Mouse (Mus musculus) CH12.LX (cell line): ENCODE measurements around the gene Hmcn1. TPM values are rescaled to one million over a fixed set of nuclear protein-coding genes. Genes with fewer than 3 reads are reported as not detected.

Experiments used
- DNase-seq: peaks from one replicate; pipeline ENCODE4 v3.0.0-alpha.2; 2013; ENCODE audit errors: extremely low read depth
- H3K27ac ChIP-seq: 2 replicates; pipeline ENCODE4 v1.5.1; 2012; ENCODE audit warnings: low read depth, mild to moderate bottlenecking, control low read depth, moderate library complexity; ENCODE audit not compliant: insufficient read depth
- H3K27me3 ChIP-seq: replicated peaks from 2 replicates; pipeline ENCODE3; 2012; ENCODE audit warnings: inconsistent platforms
- H3K36me3 ChIP-seq, 2 experiments: replicated peaks in 1 of 2; 2 replicates each; pipeline versions ENCODE3 to v1.6.1; 2012; ENCODE audit warnings: inconsistent platforms in 1 of 2, low read length in 1 of 2, mild to moderate bottlenecking in 1 of 2, mixed read lengths in 1 of 2, moderate library complexity in 1 of 2; ENCODE audit not compliant: control insufficient read depth in 1 of 2, insufficient read depth in 1 of 2
- H3K4me1 ChIP-seq, 2 experiments: 2 replicates each; pipeline ENCODE4 v1.6.1; 2012; ENCODE audit warnings: inconsistent platforms in 1 of 2, moderate library complexity in 1 of 2; ENCODE audit not compliant: insufficient read depth in 2 of 2, control insufficient read depth in 1 of 2
- H3K4me2 ChIP-seq: 2 replicates; pipeline ENCODE4 v1.6.1; 2012; ENCODE audit warnings: low read depth, mild to moderate bottlenecking, control low read depth; ENCODE audit not compliant: poor library complexity, insufficient read depth, severe bottlenecking
- H3K4me3 ChIP-seq, 3 experiments: fragments of 150-350 bp in 1 of 3; sonication (generic) in 1 of 3; replicated peaks in 1 of 3; 2 replicates each; pipeline versions ENCODE3 to v1.5.1; 2011 to 2012; ENCODE audit warnings: low read depth in 2 of 3, low read length in 2 of 3, mild to moderate bottlenecking in 2 of 3, moderate library complexity in 2 of 3, control low read depth in 1 of 3, improper control_type of control experiment in 1 of 3, inconsistent platforms in 1 of 3, mixed read lengths in 1 of 3; ENCODE audit not compliant: poor library complexity in 1 of 3
- H3K79me2 ChIP-seq: replicated peaks from 2 replicates; pipeline ENCODE4 v1.6.1; 2012; ENCODE audit warnings: mild to moderate bottlenecking, moderate library complexity; ENCODE audit not compliant: control insufficient read depth, poor library complexity, insufficient read depth, severe bottlenecking; ENCODE audit errors: extremely low read depth
- H3K9ac ChIP-seq: 2 replicates; pipeline ENCODE4 v1.6.1; 2012; ENCODE audit warnings: low read depth, mild to moderate bottlenecking, control low read depth, moderate library complexity; ENCODE audit not compliant: insufficient read depth
- H3K9me3 ChIP-seq: replicated peaks from 2 replicates; pipeline ENCODE3; 2012; ENCODE audit warnings: low read length, inconsistent platforms, mixed read lengths
- CTCF ChIP-seq, 2 experiments: IDR thresholded peaks in 1 of 2; conservative IDR thresholded peaks in 1 of 2; 2 replicates each; pipeline ENCODE4 v1.5.1; 2011 to 2012; ENCODE audit warnings: low read depth in 2 of 2, low read length in 2 of 2, improper control_type of control experiment in 1 of 2, inconsistent platforms in 1 of 2, mild to moderate bottlenecking in 1 of 2, moderate library complexity in 1 of 2
- E2F4 ChIP-seq: IDR thresholded peaks from 2 replicates; pipeline ENCODE4 v1.6.1; 2011; ENCODE audit warnings: low read depth, low read length, improper control_type of control experiment; ENCODE audit not compliant: insufficient replicate concordance
- EP300 ChIP-seq: IDR thresholded peaks from 2 replicates; pipeline ENCODE4 v1.6.1; 2011; ENCODE audit warnings: low read length, improper control_type of control experiment
- JUN ChIP-seq: IDR thresholded peaks from 2 replicates; pipeline ENCODE4 v1.6.1; 2011; ENCODE audit warnings: low read depth, mild to moderate bottlenecking, low read length, improper control_type of control experiment, moderate library complexity; ENCODE audit not compliant: insufficient read depth
- JUND ChIP-seq: conservative IDR thresholded peaks from 2 replicates; pipeline ENCODE4 v1.6.1; 2011; ENCODE audit warnings: low read depth, low read length, improper control_type of control experiment
- KAT2A ChIP-seq: IDR thresholded peaks from 2 replicates; pipeline ENCODE4 v1.6.1; 2012; ENCODE audit warnings: low read length, improper control_type of control experiment, inconsistent platforms; ENCODE audit not compliant: insufficient replicate concordance
- MXI1 ChIP-seq: IDR thresholded peaks from 2 replicates; pipeline ENCODE4 v1.6.1; 2011; ENCODE audit warnings: mild to moderate bottlenecking, low read depth, low read length, improper control_type of control experiment
- RAD21 ChIP-seq: IDR thresholded peaks from 2 replicates; pipeline ENCODE4 v1.6.1; 2011; ENCODE audit warnings: low read depth, mild to moderate bottlenecking, low read length, improper control_type of control experiment, moderate library complexity
- RCOR1 ChIP-seq: conservative IDR thresholded peaks from 2 replicates; pipeline ENCODE4 v1.6.1; 2012; ENCODE audit warnings: low read depth, mild to moderate bottlenecking, inconsistent platforms, low read length, improper control_type of control experiment
- TBP ChIP-seq: conservative IDR thresholded peaks from 2 replicates; pipeline ENCODE4 v1.6.1; 2011; ENCODE audit warnings: low read depth, low read length, improper control_type of control experiment
- TCF12 ChIP-seq: IDR thresholded peaks from 2 replicates; pipeline ENCODE4 v1.6.1; 2014; ENCODE audit warnings: low read depth, mild to moderate bottlenecking, inconsistent platforms, low read length, improper control_type of control experiment
- UBTF ChIP-seq: IDR thresholded peaks from 2 replicates; pipeline ENCODE4 v1.6.1; 2012; ENCODE audit warnings: low read depth, mild to moderate bottlenecking, inconsistent platforms, low read length, improper control_type of control experiment, moderate library complexity
- USF2 ChIP-seq: conservative IDR thresholded peaks from 2 replicates; pipeline ENCODE4 v1.6.1; 2011; ENCODE audit warnings: low read depth, low read length, improper control_type of control experiment
- ZMIZ1 ChIP-seq: IDR thresholded peaks from 2 replicates; pipeline ENCODE4 v1.6.1; 2012; ENCODE audit warnings: low read depth, mild to moderate bottlenecking, inconsistent platforms, low read length, improper control_type of control experiment
- ZNF384 ChIP-seq: IDR thresholded peaks from 2 replicates; pipeline ENCODE4 v1.6.1; 2012; ENCODE audit warnings: low read depth, low read length, improper control_type of control experiment, inconsistent platforms
- dilution Hi-C: fragments of 300-500 bp; cut with MboI; formaldehyde crosslinking; loops from 2 replicates; pipeline ENCODE4 v1.14.3; 2020; ENCODE audit warnings: low sequenced_read_pairs; ENCODE audit not compliant: extremely low pct_unique_long_range_greater_than_20kb, extremely low pct_ligation_motif_present
- in situ Hi-C: fragments of 300-500 bp; cut with MboI; formaldehyde crosslinking; loops from 3 replicates; pipeline ENCODE4 v1.14.3; 2019; ENCODE audit warnings: low sequenced_read_pairs, low pct_ligation_motif_present, low pct_unique_long_range_greater_than_20kb, mixed read lengths
- polyA plus RNA-seq: library from polyadenylated mRNA; unstranded; fragments of >175 nt; gene quantifications from 2 replicates; pipeline ENCODE4 v1.2.1, GENCODE M21; 2012; ENCODE audit warnings: low read depth; ENCODE audit not compliant: insufficient read length
- total RNA-seq, 2 experiments: library from RNA; depleted of rRNA; stranded (reverse); fragments of 300-350 nt in 1 of 2; fragments of >200 nt in 1 of 2; gene quantifications; 2 replicates each; pipeline ENCODE4 v1.2.3; 2012 to 2014

Hmcn1 gene
- total and polyA plus RNA-seq, 3 experiments: under 0.01 to 0.04 (median 0.01) TPM

DNA sequence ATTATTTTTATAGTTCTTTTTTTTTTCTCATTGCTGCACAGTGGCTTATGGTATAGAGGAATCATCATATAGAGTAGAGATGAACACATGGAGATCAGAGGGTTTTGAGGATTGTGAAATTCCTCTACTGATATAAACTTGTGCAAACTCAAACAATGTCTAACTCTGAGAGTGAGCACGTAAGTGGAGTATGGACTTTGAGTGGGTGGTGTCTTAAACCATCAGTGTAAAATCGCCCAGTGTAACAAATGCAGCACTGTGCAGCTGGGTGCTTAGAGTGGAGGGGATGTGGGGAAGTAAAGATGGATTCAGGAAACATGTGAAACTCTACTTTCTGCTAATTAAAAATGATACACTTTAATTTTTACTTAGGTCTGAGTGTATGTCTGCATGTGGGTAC is 408.8 kb downstream of the Hmcn1 start:
- no peak overlapping the region for H3K4me3 ChIP-seq
- H3K27ac ChIP-seq: no peak overlapping the region
- peaks cover 5 to 6% of the 10 kb centered on the region in 2 experiments for H3K4me1 ChIP-seq
- dilution Hi-C loops: no loop called here
- no peak overlapping the region for H3K4me2 ChIP-seq
- no peaks in the 10 kb centered on the region for H3K36me3 ChIP-seq
- H3K9ac ChIP-seq: no peak overlapping the region
- H3K9me3 ChIP-seq: no peaks in the 10 kb centered on the region
- H3K27me3 ChIP-seq: no peaks in the 10 kb centered on the region
- no peak for TF ChIP-seq CTCF (conservative IDR thresholded peaks at IDR 0.05 in 1 of 2, IDR thresholded peaks at IDR 0.05 in 1 of 2; ENCODE audit: low read depth in 2 of 2, low read length in 2 of 2)
- no peak for TF ChIP-seq RCOR1
- TF ChIP-seq KAT2A: no peak
- no peak for TF ChIP-seq JUND
- no peak for TF ChIP-seq E2F4
- TF ChIP-seq TCF12: no peak
- no peak for TF ChIP-seq MXI1
- no peak for TF ChIP-seq USF2
- no peak for TF ChIP-seq EP300
- TF ChIP-seq RAD21: no peak
- in situ Hi-C loops: no loop called here
- DNase-seq: no peak
- H3K79me2 ChIP-seq: no peaks in the 10 kb centered on the region

GRCm38 (mm10) chr1:150583734-150584133 is 409.5 kb downstream of the Hmcn1 start:
- in situ Hi-C loops: no loop called here
- dilution Hi-C loops: no loop called here
- H3K9ac ChIP-seq: no peak overlapping the region
- no peak for DNase-seq
- peaks cover 5 to 6% of the 10 kb centered on the region in 2 experiments for H3K4me1 ChIP-seq
- H3K9me3 ChIP-seq: no peaks in the 10 kb centered on the region
- no peak overlapping the region for H3K27ac ChIP-seq
- no peaks in the 10 kb centered on the region for H3K27me3 ChIP-seq
- H3K4me3 ChIP-seq: no peak overlapping the region
- peak overlapping the region; percentile 37; the same call in 1 of the 2 replicates for H3K4me2 ChIP-seq
- no peak for TF ChIP-seq TBP
- TF ChIP-seq TCF12: no peak
- TF ChIP-seq JUN: no peak
- TF ChIP-seq ZNF384: no peak
- TF ChIP-seq E2F4: no peak
- TF ChIP-seq ZMIZ1: no peak
- no peak for TF ChIP-seq UBTF
- TF ChIP-seq, all 38 proteins: peak for 0
- H3K36me3 ChIP-seq: no peaks in the 10 kb centered on the region
- H3K79me2 ChIP-seq: no peaks in the 10 kb centered on the region
